Mouse (Mus musculus) monocyte, adult 2 months (primary cell): ENCODE results near the gene Zfp11.
"Not testable (repeated sequence)": the region's sequence is repeated elsewhere in the genome, so short reads cannot be mapped to it uniquely, and the experiment has no call there.

ENCODE experiments used
- DNase-seq, 2 experiments: peaks; one replicate each; pipeline ENCODE4 v3.0.0; 2022; ENCODE audit warnings: low spot score in 2 of 2, low read depth in 1 of 2

Zfp11 gene

DNA sequence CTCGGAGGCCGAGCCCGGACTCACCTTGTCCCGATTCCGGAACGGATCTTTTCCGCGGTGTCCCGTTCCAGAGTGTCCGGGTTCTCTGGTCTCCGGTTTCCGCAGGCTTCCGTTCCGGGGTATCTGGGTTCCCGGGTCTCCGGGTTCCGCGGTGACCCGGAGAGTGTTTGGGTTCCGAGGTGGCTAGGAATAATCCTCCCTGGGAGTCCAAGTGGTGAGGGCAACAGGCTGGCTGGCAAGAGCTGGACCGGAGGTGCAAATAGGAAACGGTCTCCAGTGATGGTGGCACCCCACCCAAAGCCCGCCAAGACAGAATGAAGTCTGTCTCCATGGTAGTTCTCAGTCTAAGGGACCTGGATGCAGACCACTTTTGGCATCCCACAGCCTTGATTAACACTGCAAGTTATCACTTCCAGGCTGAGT, at the start of gene Zfp11:
TSS of gene Zfp11 (minus strand) at position 64 of the 423 bp plus-strand sequence.
- peak; percentile 12 to 27 for DNase-seq

DNA sequence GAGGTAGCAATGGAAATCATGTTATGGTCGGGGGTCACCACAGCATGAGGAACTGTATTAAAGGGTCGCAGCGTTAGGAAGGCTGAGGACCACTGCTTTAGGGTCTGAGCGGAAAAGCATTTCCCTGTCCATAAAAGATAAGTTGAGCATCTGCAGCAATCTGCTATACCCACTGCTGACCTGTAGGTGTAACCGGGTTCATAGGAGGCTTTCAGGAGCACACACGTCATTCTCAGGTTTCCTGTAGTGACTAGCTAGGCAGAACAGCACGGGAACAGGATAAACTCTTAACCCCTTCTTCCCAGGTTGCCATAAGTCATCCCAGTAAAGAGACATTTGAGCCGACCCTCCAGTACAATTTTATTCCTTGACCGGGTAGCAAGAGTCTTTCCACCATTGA, 47.1 kb upstream of the Zfp11 start:
- no peak for DNase-seq

DNA sequence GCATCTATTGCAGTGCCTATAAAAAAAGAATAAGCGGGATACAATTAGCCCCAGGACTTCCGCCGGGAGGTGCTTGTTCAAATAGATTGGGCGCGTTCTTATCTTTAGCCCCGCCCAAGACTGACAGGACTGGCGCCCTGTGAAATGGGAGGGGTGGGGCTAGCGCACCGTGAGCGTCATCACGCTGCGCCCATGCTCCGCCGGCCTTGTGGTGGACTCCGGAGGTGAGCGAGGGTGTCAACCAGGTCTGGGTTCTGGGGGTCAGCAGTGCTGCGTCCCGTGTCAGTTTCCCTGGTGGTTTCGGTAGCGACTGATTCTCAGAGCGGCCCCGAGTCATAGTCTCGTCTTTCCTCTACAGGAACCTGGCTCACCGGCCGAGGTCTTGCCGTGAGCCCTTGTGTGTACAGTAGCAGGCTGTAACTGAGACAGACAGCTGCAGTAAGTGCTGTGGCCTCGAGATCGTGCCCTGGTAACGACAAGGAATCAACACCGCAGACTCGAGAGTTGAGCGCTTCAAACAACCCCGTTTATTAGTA, 45.5 kb upstream of the Zfp11 start, which contains the start of gene Mrps17:
TSS of gene Mrps17 (plus strand) at position 172 of the 536 bp plus-strand sequence.
- peak; percentile 72 to 77 for DNase-seq

DNA sequence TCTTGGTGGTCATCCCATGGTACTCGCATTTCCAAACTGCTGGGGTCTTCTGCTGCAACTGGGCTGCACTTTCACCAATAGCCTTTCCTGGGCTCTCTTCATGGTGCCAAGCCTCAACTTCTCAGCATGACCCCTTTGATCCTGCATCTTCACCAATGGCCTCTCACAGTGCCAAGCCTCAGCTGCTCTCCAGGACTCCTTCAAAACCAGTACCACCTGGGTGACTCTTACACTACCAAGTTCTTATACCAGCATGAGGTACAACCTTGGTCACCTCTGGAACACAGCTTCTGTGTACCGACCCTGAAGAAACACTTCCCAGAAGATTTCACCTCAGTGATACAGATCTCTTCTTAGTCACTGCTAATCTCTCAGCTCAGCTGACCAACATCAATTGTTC, 38.5 kb upstream of the Zfp11 start, which contains the start of gene Sept14:
TSS of gene Sept14 (minus strand) at position 101 of the 400 bp plus-strand sequence.
- no peak for DNase-seq

DNA sequence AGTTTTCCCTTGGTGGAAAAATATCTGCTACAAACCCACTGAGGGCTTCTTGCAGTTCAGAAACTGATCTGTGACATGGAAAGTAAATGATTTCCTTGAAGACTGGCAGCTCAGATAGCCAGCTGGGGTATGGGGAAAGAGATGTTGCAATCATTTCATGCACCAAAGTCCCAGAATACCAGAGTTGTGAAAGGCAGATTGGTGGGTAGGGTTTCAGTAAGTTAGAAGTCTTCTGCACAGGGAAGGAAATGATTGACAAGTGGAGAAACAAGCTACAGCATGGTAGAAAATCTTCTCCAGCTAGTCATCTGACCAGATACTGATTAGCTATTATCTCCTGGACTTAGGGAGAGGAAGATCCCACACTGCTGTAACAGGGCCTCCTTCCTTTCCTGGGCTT, 33.5 kb upstream of the Zfp11 start:
- no peak for DNase-seq

- no peak for DNase-seq
Measured at GRCm38 (mm10) chr5:129701706-129702105, 31.8 kb upstream of the Zfp11 start.

GRCm38 (mm10) chr5:129700506-129700905, 30.6 kb upstream of the Zfp11 start:
- no peak for DNase-seq

- DNase-seq = no peak
Measured at GRCm38 (mm10) chr5:129690528-129690927, 20.6 kb upstream of the Zfp11 start.

GRCm38 (mm10) chr5:129687621-129688020, 17.7 kb upstream of the Zfp11 start:
- no peak for DNase-seq

GRCm38 (mm10) chr5:129685141-129685540, 15.2 kb upstream of the Zfp11 start:
- DNase-seq = not testable (repeated sequence)

DNA sequence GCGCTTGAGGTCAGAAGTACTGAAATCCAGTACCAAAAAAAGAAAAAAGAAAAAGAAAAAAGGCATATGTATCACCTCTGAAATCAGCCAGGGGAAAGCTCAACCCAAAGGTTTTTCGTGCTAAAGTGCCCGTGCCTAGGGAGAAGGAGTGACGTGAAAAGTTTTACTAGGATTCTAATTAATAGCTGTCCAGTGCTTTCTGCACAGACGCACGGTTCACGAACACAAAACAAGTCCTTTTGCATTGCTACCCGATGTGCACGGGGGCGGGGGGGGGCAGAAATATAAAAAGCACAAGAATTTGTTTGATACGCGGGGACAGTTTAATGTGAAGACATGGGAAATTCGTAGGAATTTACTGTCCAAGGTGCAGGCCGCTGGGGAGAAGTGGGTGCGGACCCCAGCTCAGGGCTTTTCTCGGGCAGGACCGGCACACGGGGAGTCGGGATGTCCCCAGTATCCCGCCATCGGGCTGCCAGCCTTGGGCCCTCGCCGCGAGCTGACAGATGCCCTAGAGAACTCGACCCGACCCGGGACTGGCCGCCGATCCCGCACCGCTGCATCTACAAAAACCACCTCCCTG, 355 bp downstream of the Zfp11 start:
- no peak for DNase-seq

GRCm38 (mm10) chr5:129667851-129668250, 2.0 kb downstream of the Zfp11 start:
- no peak for DNase-seq

DNA sequence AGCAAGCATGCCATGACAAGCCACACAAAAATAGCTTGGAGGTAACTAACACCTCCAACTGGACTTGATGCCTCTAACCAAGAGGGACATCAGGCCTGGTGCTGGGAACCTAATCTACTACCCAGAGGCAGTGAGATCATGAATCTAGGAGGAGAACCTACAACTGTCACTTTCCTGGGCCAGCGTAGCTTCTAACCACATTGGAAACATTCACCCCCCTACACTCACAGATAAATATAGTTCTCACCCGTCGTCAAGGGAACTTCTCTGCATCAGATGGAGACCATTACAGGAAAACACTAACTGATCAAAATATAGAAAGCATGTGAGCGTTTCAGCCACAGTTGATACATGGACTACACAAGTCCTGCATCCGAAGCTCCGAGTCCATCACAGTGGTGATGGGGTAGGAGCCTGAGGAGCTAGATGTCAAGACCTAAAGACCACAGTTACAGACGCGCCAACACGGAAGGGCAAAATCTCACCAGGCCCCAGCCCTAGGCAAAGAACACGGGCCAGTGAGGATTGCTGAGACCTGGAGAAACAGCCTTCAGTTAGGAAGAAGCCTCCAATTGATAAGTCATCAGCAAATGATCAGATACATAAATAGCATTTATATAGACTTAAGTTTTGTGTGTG, 3.5 kb downstream of the Zfp11 start:
- no peak for DNase-seq

- DNase-seq = no peak
Measured at GRCm38 (mm10) chr5:129664090-129664489, 5.8 kb downstream of the Zfp11 start.

DNA sequence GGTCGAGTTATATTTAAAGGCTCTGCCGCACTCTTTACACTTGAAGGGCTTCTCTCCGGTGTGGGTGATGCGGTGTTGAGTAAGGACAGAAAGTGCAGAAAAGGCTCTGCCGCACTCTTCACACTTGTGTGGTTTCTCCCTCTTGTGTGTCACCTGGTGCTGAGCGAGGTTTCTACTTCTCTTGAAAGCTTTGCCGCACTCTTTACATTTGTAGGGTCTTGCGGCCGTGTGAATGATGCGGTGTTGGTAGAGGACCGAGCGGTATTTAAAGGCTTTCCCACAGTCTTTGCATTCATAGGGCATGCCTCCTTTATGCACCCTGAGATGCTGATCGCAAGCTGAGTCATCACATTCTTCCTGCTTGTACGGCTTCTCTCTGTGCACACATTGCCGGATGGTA, 12.0 kb downstream of the Zfp11 start:
- DNase-seq = no peak

- no peak for DNase-seq
Measured at GRCm38 (mm10) chr5:129657016-129657415, 12.9 kb downstream of the Zfp11 start.

DNA sequence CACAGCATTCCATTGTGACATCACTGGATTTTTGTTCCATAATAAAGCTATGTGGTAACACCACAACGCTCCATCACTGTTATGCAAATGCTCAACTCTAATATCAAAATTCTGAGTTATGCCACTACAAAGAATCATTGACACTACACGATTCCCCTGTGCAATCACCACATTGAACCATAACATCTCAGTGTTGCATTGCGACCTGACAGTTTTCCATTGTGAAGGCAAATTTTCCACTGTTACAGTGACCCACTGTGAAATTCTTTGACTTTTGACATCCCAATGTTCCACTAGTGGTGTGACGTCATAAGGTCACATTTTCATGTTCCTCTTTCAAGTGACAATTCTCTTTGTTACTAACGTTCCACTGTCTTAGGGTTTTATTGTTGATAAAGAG, 19.0 kb downstream of the Zfp11 start:
- DNase-seq = no peak

- not testable (repeated sequence) for DNase-seq
Measured at GRCm38 (mm10) chr5:129632270-129633250, 37.3 kb downstream of the Zfp11 start.

- not testable (repeated sequence) for DNase-seq
Measured at GRCm38 (mm10) chr5:129626586-129626985, 43.3 kb downstream of the Zfp11 start.

DNA sequence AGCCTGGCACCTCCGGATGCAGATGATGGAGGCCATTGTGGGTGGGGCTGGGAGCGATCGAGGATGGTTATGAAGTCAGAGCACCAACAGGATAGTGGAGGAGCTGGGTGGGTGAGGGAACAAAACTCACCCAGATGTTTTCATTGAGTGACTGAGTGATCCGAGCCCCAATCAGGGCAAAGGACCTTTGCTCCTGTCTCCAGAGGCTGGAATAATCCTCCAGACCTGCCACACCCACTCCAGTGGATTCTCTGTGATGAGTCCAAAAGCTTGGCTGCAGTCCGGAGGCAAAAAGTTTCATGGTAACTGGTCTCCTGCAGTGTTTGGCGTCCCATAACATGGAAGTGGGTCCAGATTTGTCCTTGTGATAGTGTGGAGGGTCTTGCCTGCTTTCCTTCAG, 43.8 kb downstream of the Zfp11 start:
- no peak for DNase-seq

DNA sequence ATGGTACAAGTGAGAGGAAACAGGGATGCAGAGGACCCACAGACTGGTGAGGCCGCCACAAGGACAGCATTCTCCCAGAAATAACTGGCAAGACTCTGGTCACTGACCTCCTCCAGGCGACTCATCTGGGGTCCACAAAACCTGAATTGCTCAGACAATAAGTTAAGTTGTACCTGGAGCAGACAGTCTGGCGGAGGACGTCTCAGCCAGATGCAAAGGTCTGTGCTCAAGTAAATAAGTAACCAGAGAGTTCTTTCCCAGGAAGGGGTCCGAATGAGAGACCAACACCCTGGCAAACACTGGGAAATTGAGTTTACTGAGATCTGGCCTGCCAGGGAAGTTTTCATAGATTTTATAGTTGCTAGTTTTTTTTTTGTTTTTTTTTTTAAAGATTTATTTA, 48.5 kb downstream of the Zfp11 start:
- DNase-seq = no peak
